Mouse (Mus musculus) small intestine, adult 2 months (tissue): ENCODE measurements around the gene Sh3kbp1. TPM values are rescaled to one million over a fixed set of nuclear protein-coding genes. Genes with fewer than 3 reads are reported as not detected.

Experiments used
- H3K27ac ChIP-seq: fragments of 200-500 bp; 2 replicates; pipeline ENCODE4 v1.5.1; 2012; ENCODE audit warnings: low read depth, low read length, control low read depth, inconsistent platforms; ENCODE audit not compliant: insufficient read depth
- H3K27me3 ChIP-seq: fragments of 200-500 bp; 2 replicates; pipeline ENCODE4 v1.6.1; 2012; ENCODE audit warnings: mild to moderate bottlenecking, moderate library complexity, low read length, inconsistent platforms; ENCODE audit not compliant: control insufficient read depth, insufficient read depth
- H3K36me3 ChIP-seq: fragments of 200-500 bp; 2 replicates; pipeline ENCODE4 v1.6.1; 2012; ENCODE audit warnings: mild to moderate bottlenecking, low read length, control low read depth, inconsistent platforms; ENCODE audit not compliant: control insufficient read depth, insufficient read depth
- H3K4me1 ChIP-seq: fragments of 200-500 bp; 2 replicates; pipeline ENCODE4 v1.6.1; 2012; ENCODE audit warnings: low read length, inconsistent platforms, mixed read lengths; ENCODE audit not compliant: control insufficient read depth, insufficient read depth, insufficient read length
- H3K4me3 ChIP-seq: fragments of 200-500 bp; 2 replicates; pipeline ENCODE4 v1.5.1; 2012; ENCODE audit warnings: low read depth, mild to moderate bottlenecking, control low read depth, inconsistent platforms, low read length, moderate library complexity
- CTCF ChIP-seq: fragments of 200-500 bp; IDR thresholded peaks from 2 replicates; pipeline ENCODE4 v1.5.1; 2012; ENCODE audit warnings: low read depth, mild to moderate bottlenecking, control low read depth, inconsistent platforms, low read length, moderate library complexity, mixed read lengths; ENCODE audit not compliant: insufficient replicate concordance, insufficient read length; ENCODE audit errors: extremely low read depth
- POLR2A ChIP-seq: fragments of 200-500 bp; IDR thresholded peaks from 2 replicates; pipeline ENCODE4 v1.6.1; 2012; ENCODE audit warnings: low read depth, mild to moderate bottlenecking, control low read depth, inconsistent platforms, low read length, moderate library complexity
- WGBS: fragments of 180-500 bp; shearing (Covaris S2); methylation state at CpG from one replicate; pipeline ENCODE4 v1.1.7; 2018; 5-methylcytosine and 5-hydroxymethylcytosine counted together
- polyA plus RNA-seq: library from polyadenylated mRNA; depleted of rRNA; stranded (reverse); fragments of >200 nt; gene quantifications from 2 replicates; pipeline ENCODE4 v1.2.3, GENCODE M21; 2012

Gene Sh3kbp1
- polyA plus RNA-seq, 1 experiment, result 4.4 TPM

- WGBS, result 62% methylated on average over 3 of the region's 3 CpGs
- Histone ChIP-seq H3K4me1 (no peaks in the 10 kb centered on the region), H3K27me3 (no peaks in the 10 kb centered on the region), H3K27ac (no peak overlapping the region), H3K4me3 (no peak overlapping the region), H3K36me3 (no peaks in the 10 kb centered on the region)
- TF ChIP-seq CTCF, result no peak
These were observed 117.5 kb downstream of the Sh3kbp1 start for GRCm38 (mm10) chrX:159744620-159745019.

- H3K4me3 ChIP-seq, result no peak overlapping the region
- H3K27ac ChIP-seq, result no peak overlapping the region
- no peaks in the 10 kb centered on the region for H3K4me1 ChIP-seq
- no peaks in the 10 kb centered on the region for H3K36me3 ChIP-seq
- TF ChIP-seq CTCF (peak; percentile 47; the same call in 1 of the 2 replicates), POLR2A (no peak)
- H3K27me3 ChIP-seq, result no peaks in the 10 kb centered on the region
- WGBS, result 77% methylated on average over 1 of the region's 1 CpGs
These were observed 124.8 kb downstream of the Sh3kbp1 start for GRCm38 (mm10) chrX:159751834-159752233.

GRCm38 (mm10) chrX:159756261-159756660 lies 129.2 kb downstream of the Sh3kbp1 start:
- Histone ChIP-seq H3K36me3 (no peaks in the 10 kb centered on the region), H3K4me1 (no peaks in the 10 kb centered on the region), H3K27me3 (no peaks in the 10 kb centered on the region), H3K4me3 (no peak overlapping the region), H3K27ac (no peak overlapping the region)
- TF ChIP-seq POLR2A (no peak), CTCF (no peak)

- Histone ChIP-seq H3K36me3 (no peaks in the 10 kb centered on the region), H3K4me3 (no peak overlapping the region), H3K4me1 (no peaks in the 10 kb centered on the region), H3K27me3 (no peaks in the 10 kb centered on the region), H3K27ac (peak overlapping the region; percentile 22; the same call in 1 of the 2 replicates)
- 79% methylated on average over 7 of the region's 7 CpGs for WGBS
- TF ChIP-seq POLR2A (no peak), CTCF (no peak)
These were observed 130.1 kb downstream of the Sh3kbp1 start for GRCm38 (mm10) chrX:159756901-159757821.

GRCm38 (mm10) chrX:159757854-159758540 lies 130.9 kb downstream of the Sh3kbp1 start:
- Histone ChIP-seq H3K36me3 (no peaks in the 10 kb centered on the region), H3K27ac (peak overlapping the region; percentile 22; the same call in 1 of the 2 replicates), H3K27me3 (no peaks in the 10 kb centered on the region), H3K4me1 (no peaks in the 10 kb centered on the region), H3K4me3 (no peak overlapping the region)
- 71% methylated on average over 5 of the region's 5 CpGs for WGBS
- no peak for TF ChIP-seq POLR2A
- TF ChIP-seq CTCF, result no peak

GRCm38 (mm10) chrX:159763801-159764200 lies 136.7 kb downstream of the Sh3kbp1 start:
- WGBS, result 77% methylated on average over 3 of the region's 3 CpGs
- Histone ChIP-seq H3K4me3 (no peak overlapping the region), H3K27me3 (no peaks in the 10 kb centered on the region), H3K36me3 (no peaks in the 10 kb centered on the region), H3K4me1 (no peaks in the 10 kb centered on the region), H3K27ac (no peak overlapping the region)
- TF ChIP-seq POLR2A (no peak), CTCF (no peak)

GRCm38 (mm10) chrX:159765850-159766249 lies 138.8 kb downstream of the Sh3kbp1 start:
- TF ChIP-seq CTCF (no peak), POLR2A (no peak)
- no peaks in the 10 kb centered on the region for H3K4me1 ChIP-seq
- no peak overlapping the region for H3K27ac ChIP-seq
- no peak overlapping the region for H3K4me3 ChIP-seq
- WGBS, result 46% methylated on average over 1 of the region's 1 CpGs
- no peaks in the 10 kb centered on the region for H3K27me3 ChIP-seq
- H3K36me3 ChIP-seq, result no peaks in the 10 kb centered on the region
